Mouse (Mus musculus): ENCODE data around the gene Rrm1.

GRCm38 (mm10) chr7:102467566-102467965 is 26.1 kb downstream of the Rrm1 start:
- no peak for TF ChIP-seq CTCF (IDR thresholded peaks at IDR 0.05; ENCODE audit: borderline replicate concordance, insufficient read depth, low read length)
- TF ChIP-seq POLR2A (IDR thresholded peaks at IDR 0.05; ENCODE audit: low read depth, low read length) = no peak

Measured in embryonic fibroblast, embryonic 13.5 days (primary cell).